In genomic region chr2:173129111-173129510, GRCm38 (mm10) we compare ENCODE assay signal across 24 mouse cellular contexts. TPM values are rescaled to one million over a fixed set of nuclear protein-coding genes. Genes with fewer than 3 reads are reported as not detected.
A peak's percentile ranks its signal among the peaks of the same experiment; 100 is the strongest.
DNase-seq lines count a peak whose midpoint lies in the region; ATAC-seq and TF ChIP-seq lines count a peak whose summit lies in the region.
"Had no signal": no experiment of that assay in that cellular context is flagged by ENCODE, and none has a peak within 500 bp of the region (broad histone marks: within the 10 kb centered on the region; RNA-seq: fewer than 3 reads in every experiment).

No protein-coding gene starts in this region.

- H3K36me3 ChIP-seq in kidney, embryonic 14.5 days (ENCODE audit: control insufficient read depth, insufficient read depth, low read length), result no peaks in the 10 kb centered on the region
- no peaks in the 10 kb centered on the region for H3K36me3 ChIP-seq in kidney, adult 2 months (ENCODE audit: control insufficient read depth, insufficient read depth, low read length)
- H3K36me3 ChIP-seq in kidney, embryonic 16.5 days (ENCODE audit: insufficient read depth, low read length), result no peaks in the 10 kb centered on the region
- H3K36me3 ChIP-seq: heart, embryonic 12.5 days; hindbrain, embryonic 10.5 days had no signal

- 48% methylated on average over 2 of the region's 2 CpGs for WGBS in kidney, embryonic 14.5 days
- 35% methylated on average over 2 of the region's 2 CpGs for WGBS in kidney, adult 2 months
- 58% methylated on average over 2 of the region's 2 CpGs for WGBS in kidney, embryonic 16.5 days
- WGBS in lung, adult 2 months, result 57% methylated on average over 2 of the region's 2 CpGs
- WGBS in cerebellum, adult 2 months, result 84% methylated on average over 2 of the region's 2 CpGs

- DNase-seq in kidney, adult 11 months, result peak; percentile 83
- DNase-seq in kidney, adult 2 months, result peak; percentile 91
- peak; percentile 49 to 89 for DNase-seq in kidney, postnatal 25 days
- DNase-seq in lung, adult 2 months, result no peak
- no peak for DNase-seq in layer of hippocampus, adult 2 months (ENCODE audit: low spot score in 2 of 2)
- DNase-seq in cerebellum, adult 2 months, result no peak
- DNase-seq: adrenal gland, postnatal 14 days; cerebellum, adult 18-20 months; cerebellum, postnatal 14 days; forebrain, postnatal 0 days; gastrocnemius, adult 2 months; gastrocnemius, postnatal 25 days had no signal

- no peaks in the 10 kb centered on the region for H3K4me1 ChIP-seq in kidney, embryonic 14.5 days (ENCODE audit: control insufficient read depth, insufficient read depth, low read length)
- peaks cover 17% of the 10 kb centered on the region for H3K4me1 ChIP-seq in kidney, adult 2 months (ENCODE audit: control insufficient read depth, insufficient read depth, low read length)
- H3K4me1 ChIP-seq in kidney, embryonic 16.5 days (ENCODE audit: insufficient read depth, low read length), result peaks cover 5% of the 10 kb centered on the region
- H3K4me1 ChIP-seq in lung, adult 2 months (ENCODE audit: control insufficient read depth, insufficient read depth, low read length), result no peaks in the 10 kb centered on the region
- no peaks in the 10 kb centered on the region for H3K4me1 ChIP-seq in cerebellum, adult 2 months (ENCODE audit: control insufficient read depth, insufficient read depth, low read length)
- H3K4me1 ChIP-seq: forebrain, embryonic 13.5 days had no signal

- ATAC-seq in kidney, embryonic 14.5 days (ENCODE audit: low FRiP score, low TSS enrichment), result no peak
- peak; percentile 85 for ATAC-seq in kidney, embryonic 16.5 days (ENCODE audit: low FRiP score, low TSS enrichment)
- ATAC-seq: activated CD4-positive, CD25-positive, alpha-beta regulatory T cell, adult 4 months; forebrain, embryonic 13.5 days; forebrain, postnatal 0 days; Patski had no signal

- no peak overlapping the region for H3K4me3 ChIP-seq in kidney, embryonic 14.5 days (ENCODE audit: low read length)
- no peak overlapping the region for H3K4me3 ChIP-seq in kidney, adult 2 months (ENCODE audit: insufficient read depth, low read depth, low read length)
- H3K4me3 ChIP-seq in kidney, embryonic 16.5 days (ENCODE audit: low read length), result no peak overlapping the region
- H3K4me3 ChIP-seq in lung, adult 2 months (replicated peaks; ENCODE audit: extremely low read depth, low read depth, low read length), result no peak overlapping the region
- no peak overlapping the region for H3K4me3 ChIP-seq in layer of hippocampus, adult 2 months
- H3K4me3 ChIP-seq in cerebellum, adult 2 months (replicated peaks; ENCODE audit: insufficient read depth, low read depth, low read length), result no peak overlapping the region
- H3K4me3 ChIP-seq: forebrain, embryonic 13.5 days; gastrocnemius, adult 2 months; heart, embryonic 12.5 days; hindbrain, embryonic 10.5 days had no signal

- H3K9ac ChIP-seq in kidney, embryonic 14.5 days (ENCODE audit: low read depth, low read length), result no peak overlapping the region
- no peak overlapping the region for H3K9ac ChIP-seq in kidney, embryonic 16.5 days (replicated peaks; ENCODE audit: low read length)
- H3K9ac ChIP-seq: forebrain, embryonic 13.5 days; forebrain, postnatal 0 days; heart, embryonic 12.5 days; hindbrain, embryonic 14.5 days had no signal

- TF ChIP-seq CTCF in kidney, adult 2 months (conservative IDR thresholded peaks at IDR 0.05; ENCODE audit: insufficient read depth, insufficient read length, low read depth, low read length), result no peak
- no peak for TF ChIP-seq CTCF in lung, adult 2 months (IDR thresholded peaks at IDR 0.05; ENCODE audit: insufficient read depth, low read length)
- TF ChIP-seq CTCF in layer of hippocampus, adult 2 months (conservative IDR thresholded peaks at IDR 0.05), result no peak
- no peak for TF ChIP-seq CTCF in cerebellum, adult 2 months (IDR thresholded peaks at IDR 0.05; ENCODE audit: borderline replicate concordance, insufficient read depth, low read depth, low read length)

- H3K9me3 ChIP-seq in kidney, embryonic 14.5 days (ENCODE audit: control insufficient read depth, low read length), result no peaks in the 10 kb centered on the region; the same call in 1 of the 2 replicates
- no peaks in the 10 kb centered on the region; the same call in 1 of the 2 replicates for H3K9me3 ChIP-seq in kidney, embryonic 16.5 days (ENCODE audit: low read length)
- H3K9me3 ChIP-seq: forebrain, embryonic 13.5 days; heart, embryonic 12.5 days had no signal

- no peak for TF ChIP-seq POLR2A in kidney, adult 2 months (IDR thresholded peaks at IDR 0.05; ENCODE audit: low read depth, low read length)
- TF ChIP-seq POLR2A in lung, adult 2 months (IDR thresholded peaks at IDR 0.05; ENCODE audit: borderline replicate concordance, extremely low read depth, low read depth, low read length), result no peak
- no peak for TF ChIP-seq POLR2A in cerebellum, adult 2 months (IDR thresholded peaks at IDR 0.05; ENCODE audit: borderline replicate concordance, insufficient read depth, low read length)

- no peaks in the 10 kb centered on the region for H3K27me3 ChIP-seq in kidney, embryonic 14.5 days (ENCODE audit: control insufficient read depth, insufficient read depth, low read length)
- no peaks in the 10 kb centered on the region for H3K27me3 ChIP-seq in kidney, adult 2 months (replicated peaks; ENCODE audit: control insufficient read depth, insufficient read depth, low read length)
- H3K27me3 ChIP-seq in kidney, embryonic 16.5 days (ENCODE audit: insufficient read depth, low read length), result 0 out of 2 replicates have a peak, but pooled peaks cover under 1% of the 10 kb centered on the region
- no peaks in the 10 kb centered on the region for H3K27me3 ChIP-seq in cerebellum, adult 2 months (ENCODE audit: control insufficient read depth, insufficient read depth, low read length)
- H3K27me3 ChIP-seq: forebrain, embryonic 13.5 days; Patski had no signal

- H3K4me2 ChIP-seq in kidney, embryonic 14.5 days (replicated peaks; ENCODE audit: low read depth, low read length), result no peak overlapping the region
- H3K4me2 ChIP-seq in kidney, embryonic 16.5 days (replicated peaks; ENCODE audit: low read depth, low read length), result no peak overlapping the region
- H3K4me2 ChIP-seq: forebrain, embryonic 13.5 days; heart, embryonic 12.5 days; hindbrain, embryonic 14.5 days had no signal

- no peak overlapping the region for H3K27ac ChIP-seq in kidney, embryonic 14.5 days (ENCODE audit: low read depth, low read length)
- H3K27ac ChIP-seq in kidney, adult 2 months (ENCODE audit: insufficient read depth, low read depth, low read length), result peak overlapping the region; percentile 76
- no peak overlapping the region for H3K27ac ChIP-seq in kidney, embryonic 16.5 days (ENCODE audit: low read length)
- H3K27ac ChIP-seq in layer of hippocampus, adult 2 months, result no peak overlapping the region
- H3K27ac ChIP-seq in cerebellum, adult 2 months (ENCODE audit: insufficient read depth, low read length), result no peak overlapping the region
- H3K27ac ChIP-seq: forebrain, embryonic 13.5 days; gastrocnemius, adult 2 months; hindbrain, embryonic 10.5 days; hindbrain, embryonic 14.5 days had no signal

RNA-seq across cellular contexts. Expression of gene Ctcfl, which starts 9.8 kb away (rescaled TPM):
- 0.07 and 0.08 TPM in 2 replicates for polyA plus RNA-seq in kidney, embryonic 14.5 days (2014; fragmentation: Nextera tagmentation; extraction: Ambion mirVana)
- 0.03 TPM in 2 replicates for polyA plus RNA-seq in kidney, adult 2 months (2012; rRNA removed)
- 0.07 and 0.10 TPM in 2 replicates for polyA plus RNA-seq in kidney, embryonic 16.5 days (2015; fragmentation: Nextera tagmentation; extraction: Ambion mirVana)
- polyA plus RNA-seq in lung, adult 2 months (2012; rRNA removed), result not detected in 2 replicates
- total RNA-seq in layer of hippocampus, adult 2 months (2021), result not detected
- polyA plus RNA-seq in cerebellum, adult 2 months (2012; rRNA removed), result not detected in 2 replicates
- total RNA-seq: adrenal gland, adult 18-20 months; CH12.LX; common myeloid progenitor, adult 5-6 weeks; forebrain, postnatal 0 days; gastrocnemius, postnatal 25 days; granulocyte monocyte progenitor cell, adult 5-6 weeks had no signal
- polyA plus RNA-seq: Patski had no signal

RNA-seq across cellular contexts. Expression of gene Pck1, which starts 23.7 kb away (rescaled TPM):
- 0.60 and 3.0 TPM in 2 replicates for polyA plus RNA-seq in kidney, embryonic 14.5 days (2014; fragmentation: Nextera tagmentation; extraction: Ambion mirVana)
- 648 and 871 TPM in 2 replicates for polyA plus RNA-seq in kidney, adult 2 months (2012; rRNA removed)
- polyA plus RNA-seq in kidney, embryonic 16.5 days (2015; fragmentation: Nextera tagmentation; extraction: Ambion mirVana), result 35.4 and 38.4 TPM in 2 replicates
- polyA plus RNA-seq in lung, adult 2 months (2012; rRNA removed), result 7.9 and 14.0 TPM in 2 replicates
- not detected for total RNA-seq in layer of hippocampus, adult 2 months (2021)
- polyA plus RNA-seq in cerebellum, adult 2 months (2012; rRNA removed), result not detected in 2 replicates
- total RNA-seq: common myeloid progenitor, adult 5-6 weeks; forebrain, postnatal 0 days; granulocyte monocyte progenitor cell, adult 5-6 weeks had no signal
- polyA plus RNA-seq: activated CD4-positive, CD25-positive, alpha-beta regulatory T cell, adult 4 months; forebrain, embryonic 13.5 days; forebrain, postnatal 0 days; hindbrain, embryonic 10.5 days; hindbrain, embryonic 14.5 days; Patski had no signal

Comparison
In these comparisons a context has a peak if more than half of its experiments do, and no peak if none do; other contexts are left out.
1. RNA of gene Pck1, which starts 23.7 kb away (polyA plus RNA-seq): 648 to 871 TPM in kidney, adult 2 months; 35.4 to 38.4 TPM in kidney, embryonic 16.5 days, 7.9 to 14.0 TPM in lung, adult 2 months, 0.60 to 3.0 TPM in kidney, embryonic 14.5 days and not detected in cerebellum, adult 2 months; every median in the first group is over 10 times any median in the second.
2. DNase-seq: peak in kidney, adult 11 months (single experiment), kidney, adult 2 months (single experiment) and kidney, postnatal 25 days (2 of 2); none in lung, adult 2 months (single experiment), layer of hippocampus, adult 2 months (0 of 2) and cerebellum, adult 2 months (0 of 2).